8 mouse cellular contexts compared by ENCODE assay signal in genomic region chr15:80012527-80013201, GRCm38 (mm10). TPM values are rescaled to one million over a fixed set of nuclear protein-coding genes. Genes with fewer than 3 reads are reported as not detected.
DNase-seq lines count a peak whose midpoint lies in the region; ATAC-seq and TF ChIP-seq lines count a peak whose summit lies in the region.

No protein-coding gene starts in this region.

- no peaks in the 10 kb centered on the region for H3K36me3 ChIP-seq in hindbrain, postnatal 0 days (ENCODE audit: insufficient read depth, low read length)

- H3K9me3 ChIP-seq in hindbrain, postnatal 0 days (ENCODE audit: low read length): no peaks in the 10 kb centered on the region

- ATAC-seq in frontal cortex, adult (ENCODE audit: low TSS enrichment): 0 out of 2 replicates have a peak, but pooled peaks have one; percentile 1
- ATAC-seq in hindbrain, postnatal 0 days: peak; percentile 54
- ATAC-seq in granulocyte monocyte progenitor cell, adult 5-6 weeks (replicated peaks; ENCODE audit: poor library complexity, severe bottlenecking): no peak

- H3K27ac ChIP-seq in hindbrain, postnatal 0 days: peak overlapping the region; percentile 94
- H3K27ac ChIP-seq in left cerebral cortex, adult 2 months: peak overlapping the region; percentile 91

- intact Hi-C loops in left cerebral cortex, adult 2 months (cut with DNase I): loop anchor here (5.0 kb wide), 4 partner anchors 65 to 325 kb away; partner anchors contain the start of genes Cbx6, Josd1 and Npcd

- H3K27me3 ChIP-seq in hindbrain, postnatal 0 days (ENCODE audit: insufficient read depth, low read length): peaks cover 6% of the 10 kb centered on the region; the same call in 1 of the 2 replicates

- peak overlapping the region; percentile 90 for H3K9ac ChIP-seq in hindbrain, postnatal 0 days (replicated peaks; ENCODE audit: low read length)

- peak overlapping the region; percentile 83 for H3K4me2 ChIP-seq in hindbrain, postnatal 0 days (ENCODE audit: low read depth, low read length)

- peaks cover 12% of the 10 kb centered on the region; the same call in 1 of the 2 replicates for H3K4me1 ChIP-seq in hindbrain, postnatal 0 days (ENCODE audit: insufficient read depth, low read length)

- H3K4me3 ChIP-seq in hindbrain, postnatal 0 days (ENCODE audit: low read length): peak overlapping the region; percentile 73
- peak overlapping the region; percentile 80 for H3K4me3 ChIP-seq in left cerebral cortex, adult 2 months

- TF ChIP-seq CTCF in hindbrain, postnatal 0 days (IDR thresholded peaks at IDR 0.05; ENCODE audit: low read depth): no peak
- TF ChIP-seq CTCF in left cerebral cortex, adult 2 months (IDR thresholded peaks at IDR 0.05): no peak

- peak; percentile 33 for DNase-seq in T-cell, adult 2 months (ENCODE audit: low spot score)
- DNase-seq in cerebellum, adult 8-10 months: peak; percentile 76
- DNase-seq in hindbrain, postnatal 0 days (ENCODE audit: low spot score): peak; percentile 82
- peak; percentile 74 to 81 for DNase-seq in left cerebral cortex, adult 2 months (ENCODE audit: extremely low spot score in 1 of 2, low spot score in 2 of 2)
- peak; percentile 91 for DNase-seq in lung, postnatal 36 days
- peak; percentile 66 to 70 for DNase-seq in right cerebral cortex, postnatal 36 days (ENCODE audit: low spot score in 2 of 2)

- under 1% methylated on average over 53 of the region's 60 CpGs for WGBS in hindbrain, postnatal 0 days

RNA-seq across cellular contexts. Expression of gene Pdgfb, which starts 2.1 kb away (rescaled TPM):
- 31.0 and 33.4 TPM in 2 replicates for total RNA-seq in hindbrain, postnatal 0 days (2014; rRNA removed)
- 8.3 and 9.5 TPM in 2 replicates for polyA plus RNA-seq in hindbrain, postnatal 0 days (2015; fragmentation: Nextera tagmentation; extraction: Ambion mirVana)
- total RNA-seq in left cerebral cortex, adult 2 months (2021): 10 to 100 TPM; 32.7 to 41.7 TPM
- total RNA-seq in granulocyte monocyte progenitor cell, adult 5-6 weeks (2014; fragmentation: Nextera tagmentation): 0.30 TPM in 1 of 2 replicates, not detected in the other
- total RNA-seq in granulocyte monocyte progenitor cell, adult 5-6 weeks (2017): 0.13 and 0.26 TPM in 2 replicates

RNA-seq across cellular contexts. Expression of gene Cbx7, which starts 41.7 kb away (rescaled TPM):
- total RNA-seq in hindbrain, postnatal 0 days (2014; rRNA removed): 5.1 and 9.5 TPM in 2 replicates
- 2.9 and 3.1 TPM in 2 replicates for polyA plus RNA-seq in hindbrain, postnatal 0 days (2015; fragmentation: Nextera tagmentation; extraction: Ambion mirVana)
- total RNA-seq in left cerebral cortex, adult 2 months (2021): 10 to 100 TPM; 52.3 to 52.6 TPM
- 3.4 and 3.7 TPM in 2 replicates for total RNA-seq in granulocyte monocyte progenitor cell, adult 5-6 weeks (2014; fragmentation: Nextera tagmentation)
- 0.26 and 1.7 TPM in 2 replicates for total RNA-seq in granulocyte monocyte progenitor cell, adult 5-6 weeks (2017)

Comparison
In these comparisons a context has a peak if more than half of its experiments do, and no peak if none do; other contexts are left out.
1. DNase-seq: peak in every context shown above with its lines; median percentile 91 in lung, postnatal 36 days; 82 in hindbrain, postnatal 0 days; 78 in left cerebral cortex, adult 2 months; 76 in cerebellum, adult 8-10 months; 68 in right cerebral cortex, postnatal 36 days; 33 in T-cell, adult 2 months.
2. RNA of gene Pdgfb, which starts 2.1 kb away (total RNA-seq): 32.7 to 41.7 TPM in left cerebral cortex, adult 2 months and 31.0 to 33.4 TPM in hindbrain, postnatal 0 days; 0.13 to 0.30 TPM in granulocyte monocyte progenitor cell, adult 5-6 weeks; every median in the first group is over 10 times any median in the second.